Mouse (Mus musculus): ENCODE results near the gene Ush1g. TPM values are rescaled to one million over a fixed set of nuclear protein-coding genes. Genes with fewer than 3 reads are reported as not detected.

Ush1g gene
- polyA plus RNA-seq, 1 experiment from 2014 or later = 0.18 TPM

DNA sequence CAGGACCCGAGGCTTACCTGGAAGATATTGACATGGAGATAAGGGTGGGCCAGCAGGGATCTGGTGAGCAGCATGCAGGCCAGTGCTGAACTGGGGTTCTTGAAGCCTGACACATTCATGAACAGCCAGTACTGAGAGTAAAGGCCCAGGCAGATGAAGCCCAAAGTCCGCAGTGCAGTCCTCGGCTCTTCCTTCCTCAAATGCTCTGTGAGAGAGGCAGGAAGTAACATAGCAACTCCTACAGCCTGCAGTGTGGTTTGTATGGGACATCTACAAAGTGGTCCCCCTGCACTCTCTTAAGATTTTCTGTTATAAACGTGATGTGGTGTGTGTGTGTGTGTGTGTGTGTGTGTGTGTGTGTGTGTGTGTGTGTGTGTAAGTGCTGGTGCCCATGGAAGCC lies 36.6 kb downstream of the Ush1g start:
- no peaks in the 10 kb centered on the region for H3K36me3 ChIP-seq
- H3K4me2 ChIP-seq = no peak overlapping the region
- no peak overlapping the region for H3K27ac ChIP-seq (replicated peaks)
- H3K4me1 ChIP-seq (replicated peaks) = peaks cover 9% of the 10 kb centered on the region
- WGBS = 68% methylated on average over 4 of the region's 4 CpGs
- H3K27me3 ChIP-seq = no peaks in the 10 kb centered on the region
- no peaks in the 10 kb centered on the region for H3K9me3 ChIP-seq
- ATAC-seq (ENCODE audit: low read depth) = no peak
- H3K9ac ChIP-seq = no peak overlapping the region
- no peak overlapping the region for H3K4me3 ChIP-seq

DNA sequence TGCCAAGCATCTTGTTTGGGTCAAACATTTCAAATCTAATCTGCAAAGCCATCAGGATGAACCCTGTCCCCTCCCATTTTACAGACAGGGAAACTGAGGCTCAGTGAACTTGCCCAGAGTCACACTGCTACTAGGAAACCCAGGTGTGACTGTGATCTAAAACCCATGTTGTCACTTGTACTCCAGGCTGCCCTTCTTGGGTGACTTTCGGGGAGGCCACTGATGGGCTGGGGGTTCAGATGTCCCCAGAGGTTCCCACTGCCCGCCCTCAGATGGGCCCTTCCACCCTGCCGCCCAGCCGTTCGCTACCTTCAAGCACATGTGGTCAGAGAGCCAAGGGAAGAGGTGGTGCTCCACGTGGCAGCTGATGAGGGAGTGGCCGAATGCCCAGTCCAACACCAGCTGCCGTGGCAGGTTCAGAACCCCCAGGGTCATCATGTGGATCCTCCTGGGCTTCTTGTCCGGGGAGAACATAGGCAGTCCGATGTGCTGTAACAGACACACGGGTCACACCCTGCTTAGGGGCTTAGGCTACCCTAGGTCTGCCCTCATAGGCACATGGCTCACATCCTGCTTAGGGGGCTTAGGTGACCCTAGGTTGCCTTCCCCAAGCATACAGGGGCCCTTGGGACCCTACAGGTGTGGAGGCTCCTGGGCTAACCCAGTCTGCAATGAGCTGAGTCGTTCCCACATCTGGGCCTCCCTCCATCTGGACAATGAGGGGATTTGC lies 37.8 kb downstream of the Ush1g start:
- H3K4me1 ChIP-seq (replicated peaks) = peaks cover 9% of the 10 kb centered on the region
- ATAC-seq (ENCODE audit: low read depth) = no peak
- no peak overlapping the region for H3K27ac ChIP-seq (replicated peaks)
- no peak overlapping the region for H3K9ac ChIP-seq
- no peaks in the 10 kb centered on the region for H3K9me3 ChIP-seq
- 80% methylated on average over 12 of the region's 12 CpGs for WGBS
- H3K4me2 ChIP-seq = no peak overlapping the region
- H3K36me3 ChIP-seq = no peaks in the 10 kb centered on the region
- H3K4me3 ChIP-seq = no peak overlapping the region
- H3K27me3 ChIP-seq = no peaks in the 10 kb centered on the region

DNA sequence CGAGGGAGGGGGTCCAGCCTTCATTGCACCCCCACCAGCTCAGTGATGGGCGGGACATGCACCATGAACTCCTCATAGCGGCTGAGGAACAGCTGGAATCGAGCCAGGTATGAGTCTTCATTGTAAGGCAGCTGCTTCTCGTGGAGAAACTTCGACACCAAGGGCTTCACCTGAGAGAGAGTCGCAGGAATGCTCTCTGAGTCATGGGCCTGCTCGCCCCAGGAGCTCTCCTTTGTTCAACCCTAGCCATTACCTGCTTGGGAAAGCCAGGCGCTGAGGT lies 38.4 kb downstream of the Ush1g start:
- Histone ChIP-seq H3K9me3 (no peaks in the 10 kb centered on the region), H3K4me3 (no peak overlapping the region), H3K27me3 (no peaks in the 10 kb centered on the region), H3K9ac (no peak overlapping the region; the same call in 1 of the 2 replicates), H3K4me1 (replicated peaks) (peaks cover 9% of the 10 kb centered on the region), H3K4me2 (no peak overlapping the region), H3K27ac (replicated peaks) (no peak overlapping the region), H3K36me3 (no peaks in the 10 kb centered on the region)
- WGBS = 78% methylated on average over 9 of the region's 9 CpGs
- ATAC-seq (ENCODE audit: low read depth) = no peak

DNA sequence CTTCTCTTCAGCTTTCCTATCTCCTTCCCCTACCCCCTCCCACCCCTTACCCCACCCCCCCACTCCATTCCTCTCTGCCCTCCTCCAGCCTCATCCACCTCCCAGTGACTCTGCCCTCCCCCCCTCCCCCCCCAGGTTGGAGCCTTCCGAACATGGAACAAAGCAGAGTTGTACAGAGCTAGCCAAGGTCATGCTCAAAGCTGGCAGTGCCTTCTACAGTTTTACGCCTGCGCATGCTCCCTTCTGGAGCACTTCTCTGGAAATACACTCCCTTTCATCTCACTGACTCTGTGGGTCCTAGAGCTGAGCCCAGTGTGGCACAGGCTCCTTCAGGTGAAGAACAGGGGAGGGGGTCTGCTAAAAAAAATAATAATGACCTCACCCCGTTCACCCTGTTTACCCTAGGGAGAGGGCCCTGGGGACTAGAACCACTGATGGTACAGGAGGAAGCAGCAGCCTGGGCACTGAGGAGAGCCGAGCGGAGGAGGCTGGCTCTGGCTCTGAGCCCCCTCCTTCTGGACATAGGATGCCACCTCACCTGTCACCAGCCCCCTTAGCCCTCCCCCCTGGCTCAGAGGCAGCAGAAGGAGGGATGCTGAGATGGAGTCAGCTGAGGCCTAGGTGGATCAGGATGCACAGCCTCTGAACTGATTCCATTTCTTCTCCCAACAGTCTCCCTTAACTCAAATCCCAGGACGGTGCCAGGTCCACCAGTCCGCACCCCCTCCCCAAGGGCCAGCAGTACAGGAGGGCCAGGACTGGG lies 38.9 kb downstream of the Ush1g start:
- no peaks in the 10 kb centered on the region for H3K36me3 ChIP-seq
- no peak overlapping the region for H3K4me2 ChIP-seq
- peaks cover 13% of the 10 kb centered on the region for H3K4me1 ChIP-seq (replicated peaks)
- no peak overlapping the region for H3K27ac ChIP-seq (replicated peaks)
- ATAC-seq (ENCODE audit: low read depth) = no peak
- H3K27me3 ChIP-seq = no peaks in the 10 kb centered on the region
- H3K9me3 ChIP-seq = no peaks in the 10 kb centered on the region
- no peak overlapping the region for H3K4me3 ChIP-seq
- 84% methylated on average over 8 of the region's 8 CpGs for WGBS
- H3K9ac ChIP-seq = peak overlapping the region; percentile 26; the same call in 1 of the 2 replicates

DNA sequence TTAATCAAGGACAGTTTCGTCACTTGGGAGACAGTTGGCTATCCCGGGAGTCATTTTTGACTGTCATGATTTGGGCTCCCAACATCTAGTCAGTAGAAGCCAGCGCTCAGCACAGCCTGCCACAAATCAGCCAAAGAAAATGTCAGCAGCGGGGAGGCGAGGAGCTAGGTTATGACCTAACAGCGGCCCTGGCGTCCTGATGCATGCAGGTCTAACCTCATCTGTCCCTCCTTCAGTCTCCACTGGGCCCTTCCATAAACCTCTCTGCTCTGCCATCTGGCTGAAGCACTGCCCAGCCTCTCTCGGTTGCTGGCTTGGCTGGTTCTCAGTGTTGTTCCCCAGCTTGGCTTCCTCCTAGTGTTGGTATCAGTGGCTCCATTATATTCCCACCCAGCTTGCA lies 39.5 kb downstream of the Ush1g start:
- Histone ChIP-seq H3K27ac (replicated peaks) (0 out of 2 replicates have a peak overlapping the region, but pooled peaks have one; percentile 33), H3K4me3 (no peak overlapping the region), H3K27me3 (no peaks in the 10 kb centered on the region), H3K36me3 (no peaks in the 10 kb centered on the region), H3K9ac (no peak overlapping the region), H3K4me2 (no peak overlapping the region), H3K9me3 (no peaks in the 10 kb centered on the region), H3K4me1 (replicated peaks) (peaks cover 18% of the 10 kb centered on the region)
- no peak for ATAC-seq (ENCODE audit: low read depth)
- 78% methylated on average over 8 of the region's 8 CpGs for WGBS

DNA sequence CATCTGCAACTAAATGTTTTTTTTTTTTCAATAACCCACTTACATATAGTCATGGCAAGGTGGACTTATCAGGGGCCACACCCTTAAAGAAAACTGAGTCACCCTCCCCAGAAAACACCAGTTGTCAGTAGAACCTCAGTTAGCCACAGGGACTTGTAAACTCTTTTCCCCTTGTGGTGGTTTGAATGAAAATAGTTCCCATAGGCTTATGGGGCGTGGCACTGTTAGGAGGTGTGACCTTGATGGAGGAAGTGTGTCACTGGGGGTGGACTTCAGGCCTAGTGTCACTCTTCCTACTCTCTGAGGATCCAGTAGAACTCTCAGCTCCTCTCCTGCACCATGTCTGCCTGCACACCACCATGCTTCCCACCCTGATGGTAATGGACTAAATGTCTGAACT lies 42.1 kb downstream of the Ush1g start:
- Histone ChIP-seq H3K27ac (replicated peaks) (no peak overlapping the region), H3K4me3 (no peak overlapping the region), H3K4me1 (replicated peaks) (peaks cover 28% of the 10 kb centered on the region), H3K9me3 (no peaks in the 10 kb centered on the region), H3K27me3 (no peaks in the 10 kb centered on the region), H3K36me3 (no peaks in the 10 kb centered on the region), H3K9ac (no peak overlapping the region), H3K4me2 (no peak overlapping the region)
- 81% methylated on average over 1 of the region's 1 CpGs for WGBS
- no peak for ATAC-seq (ENCODE audit: low read depth)

DNA sequence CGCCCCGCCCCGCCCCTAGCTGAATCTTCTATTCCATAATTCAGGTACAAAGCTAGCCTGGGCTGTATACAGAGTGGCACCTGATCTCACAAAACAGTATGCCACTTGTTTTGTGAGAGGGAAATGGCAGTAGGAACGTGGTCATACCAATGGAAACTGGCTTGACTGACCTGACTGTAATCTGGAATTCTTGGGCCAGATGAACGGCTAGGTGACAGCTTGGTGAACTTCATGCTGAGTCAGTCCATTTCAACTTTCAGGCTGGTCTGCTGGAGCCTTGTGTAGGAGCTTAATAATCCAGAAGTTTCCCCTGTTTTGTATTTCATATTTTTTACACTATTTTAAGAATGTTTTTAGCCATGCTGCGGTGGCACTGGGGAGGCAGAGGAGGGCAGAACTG lies 43.7 kb downstream of the Ush1g start:
- 76% methylated on average over 6 of the region's 6 CpGs for WGBS
- no peaks in the 10 kb centered on the region for H3K36me3 ChIP-seq
- no peaks in the 10 kb centered on the region for H3K9me3 ChIP-seq
- no peak overlapping the region; the same call in 1 of the 2 replicates for H3K4me3 ChIP-seq
- no peak for ATAC-seq (ENCODE audit: low read depth)
- H3K27me3 ChIP-seq = no peaks in the 10 kb centered on the region
- peaks cover 33% of the 10 kb centered on the region for H3K4me1 ChIP-seq (replicated peaks)
- H3K4me2 ChIP-seq = peak overlapping the region; percentile 68
- no peak overlapping the region for H3K27ac ChIP-seq (replicated peaks)
- no peak overlapping the region for H3K9ac ChIP-seq

DNA sequence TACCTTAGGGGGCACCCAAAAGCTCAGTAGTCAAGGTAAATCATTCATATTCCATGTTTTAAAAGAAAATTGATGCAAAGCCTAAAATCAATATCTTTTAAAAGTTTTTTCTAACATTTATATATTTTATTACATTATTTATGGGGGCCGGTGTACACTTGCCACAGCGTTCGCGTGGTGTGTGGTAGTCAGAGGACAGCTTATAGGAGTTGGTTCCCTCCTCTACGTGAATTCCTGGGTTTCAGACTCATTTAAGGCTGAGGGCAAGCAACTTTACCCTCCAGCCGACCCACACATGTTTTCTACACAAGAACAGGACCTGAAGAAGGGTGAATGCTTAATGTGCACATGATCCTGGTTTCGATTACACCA lies 44.3 kb downstream of the Ush1g start:
- peak overlapping the region; percentile 72 for H3K4me3 ChIP-seq
- no peaks in the 10 kb centered on the region for H3K36me3 ChIP-seq
- H3K4me2 ChIP-seq = peak overlapping the region; percentile 68
- H3K9ac ChIP-seq = peak overlapping the region; percentile 73
- peak overlapping the region; percentile 79 for H3K27ac ChIP-seq (replicated peaks)
- peaks cover 35% of the 10 kb centered on the region for H3K4me1 ChIP-seq (replicated peaks)
- ATAC-seq (ENCODE audit: low read depth) = no peak
- no peaks in the 10 kb centered on the region for H3K9me3 ChIP-seq
- H3K27me3 ChIP-seq = no peaks in the 10 kb centered on the region
- 17% methylated on average over 7 of the region's 7 CpGs for WGBS

DNA sequence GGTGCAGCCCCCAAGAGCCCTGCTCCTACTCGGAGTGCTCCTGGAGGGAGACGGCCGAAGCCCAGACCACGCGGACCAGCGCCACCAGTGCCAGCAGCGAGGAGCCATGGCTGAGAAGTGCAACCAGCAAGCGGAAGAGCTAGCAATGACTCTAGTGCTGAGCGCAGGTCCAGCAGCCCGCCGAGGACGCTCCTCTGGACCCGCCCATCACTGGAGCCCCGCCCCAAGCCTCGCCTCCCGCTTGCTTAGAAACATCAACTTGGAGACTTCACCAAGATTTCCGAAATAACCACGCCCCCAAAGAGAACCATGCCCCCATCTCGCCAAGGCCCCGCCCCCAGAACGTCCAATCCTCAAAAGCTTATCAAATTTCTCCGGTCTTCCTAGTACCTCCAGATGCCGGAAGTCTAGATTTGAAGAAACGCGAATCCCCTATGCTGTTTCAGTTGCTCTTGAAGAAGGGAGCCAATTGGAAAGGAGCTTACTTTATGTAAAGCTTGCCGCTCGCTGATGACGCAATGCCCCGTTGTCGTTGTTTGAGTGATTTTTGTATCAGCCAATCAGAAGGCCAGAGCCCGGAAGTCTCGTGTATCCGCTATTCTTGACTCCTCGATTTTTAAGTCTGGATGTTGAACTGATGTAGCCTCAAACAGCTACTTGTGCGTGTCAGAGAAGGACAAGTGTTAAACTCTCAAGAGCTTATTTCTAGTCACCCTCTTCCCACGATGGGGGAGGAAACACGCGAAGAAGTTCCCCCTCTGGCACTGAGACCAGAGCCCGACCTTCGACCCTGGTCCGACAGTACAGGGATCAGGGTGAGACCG lies 44.8 kb downstream of the Ush1g start, which contains the start of gene Fdxr:
Gene Fdxr, minus strand, starts transcription at position 271 of the 824 bp plus-strand sequence.
- H3K27ac ChIP-seq (replicated peaks) = peak within 1 kb of the TSS; percentile 92
- under 1% methylated on average over 42 of the region's 42 CpGs for WGBS
- H3K9ac ChIP-seq = peak within 1 kb of the TSS; percentile 87
- H3K4me1 ChIP-seq (replicated peaks) = peaks cover 35% of the 10 kb centered on the region
- H3K9me3 ChIP-seq = no peaks in the 10 kb centered on the region
- ATAC-seq (ENCODE audit: low read depth) = peak; percentile 97
- H3K4me2 ChIP-seq = peak within 1 kb of the TSS; percentile 87
- H3K27me3 ChIP-seq = no peaks in the 10 kb centered on the region
- no peaks in the 10 kb centered on the region for H3K36me3 ChIP-seq
- peak within 1 kb of the TSS; percentile 72 for H3K4me3 ChIP-seq

DNA sequence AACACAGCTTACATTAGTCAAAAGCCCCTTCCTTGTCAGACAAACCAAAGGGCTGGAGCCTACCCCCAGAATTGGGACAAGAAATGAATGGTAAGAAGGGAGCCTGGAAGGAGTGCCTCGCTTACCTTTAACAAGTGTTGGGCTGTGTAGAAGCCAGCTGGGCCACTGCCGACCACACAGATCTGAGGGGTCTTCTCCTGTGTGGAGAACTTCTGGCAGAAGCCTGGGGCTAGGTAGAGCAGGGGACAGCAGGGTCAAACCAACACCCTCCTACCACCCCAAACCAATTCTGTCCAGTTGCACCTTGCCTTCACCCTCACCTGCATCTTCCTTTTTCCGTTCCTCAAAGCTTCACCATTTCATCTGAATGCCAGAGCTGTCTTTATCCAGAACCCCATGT lies 45.9 kb downstream of the Ush1g start:
- no peaks in the 10 kb centered on the region for H3K9me3 ChIP-seq
- H3K36me3 ChIP-seq = no peaks in the 10 kb centered on the region
- peak overlapping the region; percentile 87 for H3K9ac ChIP-seq
- peaks cover 35% of the 10 kb centered on the region for H3K4me1 ChIP-seq (replicated peaks)
- peak overlapping the region; percentile 87 for H3K4me2 ChIP-seq
- 63% methylated on average over 3 of the region's 3 CpGs for WGBS
- no peaks in the 10 kb centered on the region for H3K27me3 ChIP-seq
- peak overlapping the region; percentile 72 for H3K4me3 ChIP-seq
- ATAC-seq (ENCODE audit: low read depth) = no peak
- H3K27ac ChIP-seq (replicated peaks) = peak overlapping the region; percentile 92

DNA sequence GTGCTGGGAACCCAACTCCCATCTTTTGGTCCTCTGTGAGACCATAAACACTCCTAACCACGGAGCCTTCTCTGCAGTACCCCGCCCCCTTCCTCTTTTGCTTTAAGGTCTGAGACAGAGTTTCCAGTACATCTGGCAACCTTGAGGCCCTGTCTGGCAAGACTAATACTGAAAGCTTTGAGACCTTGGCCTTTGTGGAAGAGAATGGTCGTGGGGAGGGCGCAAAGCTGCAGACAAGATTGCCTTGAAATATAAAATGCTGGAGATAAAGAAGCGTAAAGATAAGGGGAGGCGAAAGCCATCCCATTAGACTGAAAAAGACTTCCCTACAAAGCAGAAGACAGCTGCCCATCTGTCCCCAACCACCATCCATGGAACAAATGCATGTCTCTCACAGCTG lies 46.3 kb downstream of the Ush1g start:
- Histone ChIP-seq H3K36me3 (no peaks in the 10 kb centered on the region), H3K9me3 (no peaks in the 10 kb centered on the region), H3K4me3 (no peak overlapping the region), H3K4me1 (replicated peaks) (peaks cover 35% of the 10 kb centered on the region), H3K27me3 (no peaks in the 10 kb centered on the region), H3K4me2 (peak overlapping the region; percentile 87), H3K9ac (peak overlapping the region; percentile 87), H3K27ac (replicated peaks) (no peak overlapping the region)
- no peak for ATAC-seq (ENCODE audit: low read depth)
- 87% methylated on average over 6 of the region's 6 CpGs for WGBS

DNA sequence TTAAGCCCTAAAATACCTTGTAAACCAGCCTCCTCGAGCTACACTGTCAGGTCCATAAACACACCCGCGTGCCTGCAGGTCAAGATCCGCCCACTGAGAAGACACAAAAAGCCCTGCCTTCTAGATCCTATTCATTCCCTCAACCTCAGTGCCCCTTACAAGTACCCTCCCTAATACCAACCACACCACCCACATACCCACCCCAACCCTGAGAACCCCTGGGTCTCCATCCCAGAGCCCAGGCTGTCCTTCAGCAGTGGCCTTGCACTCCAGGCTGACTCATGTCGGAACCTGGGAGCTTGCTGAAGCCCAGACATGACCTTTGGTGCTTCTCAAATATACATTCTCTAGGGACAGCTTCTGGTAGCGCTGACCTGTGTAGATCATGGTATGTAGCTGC lies 47.1 kb downstream of the Ush1g start:
- no peaks in the 10 kb centered on the region for H3K9me3 ChIP-seq
- peaks cover 40% of the 10 kb centered on the region for H3K4me1 ChIP-seq (replicated peaks)
- H3K27me3 ChIP-seq = no peaks in the 10 kb centered on the region; the same call in 1 of the 2 replicates
- H3K4me2 ChIP-seq = no peak overlapping the region
- H3K27ac ChIP-seq (replicated peaks) = no peak overlapping the region
- H3K36me3 ChIP-seq = no peaks in the 10 kb centered on the region
- H3K9ac ChIP-seq = no peak overlapping the region
- H3K4me3 ChIP-seq = no peak overlapping the region
- ATAC-seq (ENCODE audit: low read depth) = no peak
- WGBS = 80% methylated on average over 6 of the region's 6 CpGs
